Mouse (Mus musculus) NIH3T3 (cell line): ENCODE data around the gene Nek6.

Experiments used
- DNase-seq: peaks from one replicate; pipeline ENCODE4 v3.0.0-alpha.2; 2012; ENCODE audit warnings: low read depth

Gene Nek6

DNA sequence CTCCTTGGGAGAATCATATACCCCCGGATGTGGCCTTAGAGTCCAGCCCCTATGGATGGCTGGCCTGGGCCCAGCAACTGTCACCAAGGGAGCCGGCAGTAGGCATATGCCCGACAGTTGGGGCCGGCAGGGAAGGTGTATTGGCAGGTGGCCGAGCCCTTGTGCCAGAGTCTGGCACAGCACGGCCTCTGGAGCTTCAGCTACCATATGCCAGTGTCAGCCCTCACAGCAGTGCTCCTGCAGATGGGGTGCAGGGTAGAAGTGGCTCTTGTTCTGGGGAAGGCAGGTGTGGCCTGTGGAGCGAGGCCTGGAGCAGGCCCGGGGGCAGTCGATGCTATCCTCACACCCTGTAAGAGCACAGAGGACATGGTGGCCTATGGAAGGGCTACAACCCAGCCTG lies 28.2 kb downstream of the Nek6 start:
- no peak for DNase-seq

DNA sequence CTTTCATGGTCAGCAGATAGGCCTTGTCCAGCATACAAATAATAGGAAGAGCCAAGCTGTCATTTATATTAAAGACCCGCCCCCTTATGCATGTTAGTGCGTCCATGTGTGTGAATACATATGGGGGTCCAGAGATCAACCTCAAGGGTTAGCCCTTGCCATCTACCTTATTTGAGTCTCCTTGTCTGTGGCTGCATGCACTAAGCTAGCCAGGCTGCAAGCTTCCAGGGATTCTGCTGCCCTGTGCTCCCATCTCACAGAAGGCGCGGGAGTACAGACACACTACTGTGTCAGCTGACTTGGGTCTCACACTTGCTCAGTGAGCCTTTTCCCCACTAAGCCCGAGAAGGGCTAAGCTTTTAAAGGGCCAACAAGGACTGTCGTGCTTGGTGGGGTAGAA lies 29.2 kb downstream of the Nek6 start:
- no peak for DNase-seq

DNA sequence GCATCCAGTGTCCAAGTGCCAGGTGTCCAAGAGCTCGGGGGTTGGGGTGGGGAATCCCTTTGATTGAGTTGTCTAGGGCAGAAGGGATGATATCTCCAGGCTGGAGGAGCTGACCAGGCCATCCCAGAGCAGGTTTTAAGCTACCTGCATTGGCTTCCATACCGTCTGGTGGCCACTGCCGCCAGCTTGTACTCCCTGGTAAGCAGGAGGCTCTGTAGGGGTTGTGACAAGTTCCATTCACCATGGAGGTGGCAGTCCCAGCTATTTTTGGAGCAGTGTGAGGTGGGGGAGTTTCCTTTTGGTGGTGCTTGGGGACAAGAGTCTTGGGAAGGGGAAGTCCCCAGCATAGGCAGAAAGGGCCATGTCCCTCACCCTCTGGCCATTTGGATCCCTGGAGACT lies 29.7 kb downstream of the Nek6 start:
- DNase-seq: no peak

DNA sequence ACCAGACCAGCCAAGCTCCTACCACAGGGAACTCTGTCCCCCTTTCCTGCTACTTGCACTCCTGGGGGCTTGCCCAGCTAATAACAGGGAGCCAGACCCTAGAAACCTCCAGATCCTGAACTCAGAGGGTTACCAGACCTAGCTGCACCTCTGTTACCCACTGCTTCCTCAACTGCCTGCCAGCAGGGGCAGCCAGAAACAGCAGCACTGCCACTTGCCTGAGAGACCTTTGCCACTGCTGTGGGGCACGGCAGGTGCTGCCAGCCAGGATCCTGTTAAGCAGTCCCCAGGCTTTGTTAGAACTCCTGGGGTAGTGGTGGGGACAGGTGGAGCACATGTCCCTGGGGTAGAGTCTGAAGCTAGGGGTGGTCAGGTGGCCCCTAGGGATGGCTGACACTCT lies 30.1 kb downstream of the Nek6 start:
- DNase-seq: no peak

DNA sequence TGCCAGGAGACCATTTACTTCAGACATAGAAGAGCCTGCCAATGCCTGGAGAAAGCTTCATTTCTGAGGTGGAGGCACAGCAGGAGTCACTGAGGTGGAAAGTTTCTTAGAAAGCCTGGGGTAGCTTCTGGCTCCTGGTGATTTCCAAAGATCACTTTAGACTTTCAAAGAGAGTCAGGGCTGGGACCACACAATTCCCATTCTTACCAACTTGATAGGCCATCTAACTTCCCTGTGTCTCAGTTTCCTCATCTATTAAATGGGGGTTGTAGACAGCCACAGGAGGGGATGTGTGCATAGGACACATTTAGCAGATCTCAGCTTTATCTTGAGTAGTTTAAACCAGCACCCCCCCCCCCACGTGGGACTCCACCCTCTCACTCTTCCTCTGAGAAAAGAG lies 30.9 kb downstream of the Nek6 start:
- DNase-seq: no peak

DNA sequence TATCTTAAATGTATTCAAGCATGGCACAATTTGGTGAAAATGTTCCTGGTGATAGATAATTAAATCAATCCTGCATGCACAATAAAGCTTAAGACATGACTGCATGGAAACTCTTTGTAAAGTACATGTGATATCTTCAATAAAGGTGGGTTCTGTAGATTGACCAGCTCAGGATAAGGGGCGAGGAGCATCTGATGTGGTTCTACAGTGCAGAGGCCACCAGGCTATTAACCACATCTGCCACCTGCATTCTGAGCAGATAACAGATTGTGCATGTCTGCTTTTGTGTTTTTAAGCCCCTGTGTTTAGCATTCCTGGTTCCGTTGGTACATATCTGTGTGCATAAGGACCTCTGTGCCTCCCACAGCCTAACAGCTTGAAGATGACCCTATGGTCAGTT lies 31.7 kb downstream of the Nek6 start:
- no peak for DNase-seq

DNA sequence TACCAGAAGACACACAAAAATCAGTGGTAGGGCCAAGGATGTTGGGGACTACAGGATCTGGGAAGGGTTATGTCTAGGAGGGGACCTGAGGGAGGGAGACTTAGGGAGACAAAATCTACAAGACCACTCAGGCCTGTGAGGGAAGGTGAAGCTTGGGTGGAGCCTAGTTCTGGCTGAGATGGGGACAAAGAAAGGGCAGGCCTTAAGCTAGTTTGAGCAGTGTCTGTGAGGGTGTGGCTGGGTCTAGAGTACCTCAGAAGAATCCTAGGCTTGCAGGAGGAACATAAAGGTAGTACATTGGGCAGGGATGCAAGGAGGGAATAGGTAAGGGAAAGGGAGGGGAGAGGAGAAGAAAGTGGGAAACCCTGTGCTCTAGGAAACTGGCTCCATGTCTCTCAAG lies 32.9 kb downstream of the Nek6 start:
- no peak for DNase-seq

DNA sequence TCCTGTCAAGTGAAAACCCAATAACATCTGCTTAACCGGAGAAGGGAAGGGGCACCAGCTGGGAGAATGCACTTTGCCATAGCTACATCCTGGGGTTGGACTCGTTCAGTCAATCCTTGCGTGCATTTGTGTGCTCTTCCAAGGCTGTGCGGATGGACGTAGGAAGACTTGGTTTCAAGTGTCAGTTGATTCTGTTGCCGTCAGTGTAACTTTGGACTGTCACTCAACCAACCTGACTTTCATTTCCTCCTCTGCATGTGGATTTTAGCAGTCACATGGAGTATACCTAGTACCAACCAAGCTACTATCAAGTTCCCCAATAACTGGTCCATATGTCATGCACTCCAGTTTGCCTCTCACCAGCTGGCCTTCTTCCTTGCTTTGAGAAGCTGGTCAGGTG lies 33.5 kb downstream of the Nek6 start:
- no peak for DNase-seq

DNA sequence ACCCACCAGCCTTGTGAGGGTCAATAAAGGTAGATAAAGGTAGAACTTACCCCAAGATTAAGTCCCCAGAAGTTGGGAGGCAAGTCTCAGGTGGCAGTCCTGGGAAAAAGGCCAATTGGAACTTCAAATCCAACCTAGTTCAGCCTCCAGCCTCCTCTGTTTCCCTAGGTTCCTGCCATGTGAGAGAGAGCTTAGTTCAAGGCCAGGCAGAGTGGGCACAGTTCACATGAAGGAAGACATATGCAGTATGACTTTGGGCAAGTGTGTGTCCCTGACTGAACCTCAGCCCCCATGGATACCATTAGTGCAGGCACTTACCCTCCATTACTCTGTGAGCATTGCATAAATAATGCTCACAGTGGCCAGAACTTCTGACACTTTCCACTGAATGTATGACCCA lies 34.3 kb downstream of the Nek6 start:
- DNase-seq: no peak

DNA sequence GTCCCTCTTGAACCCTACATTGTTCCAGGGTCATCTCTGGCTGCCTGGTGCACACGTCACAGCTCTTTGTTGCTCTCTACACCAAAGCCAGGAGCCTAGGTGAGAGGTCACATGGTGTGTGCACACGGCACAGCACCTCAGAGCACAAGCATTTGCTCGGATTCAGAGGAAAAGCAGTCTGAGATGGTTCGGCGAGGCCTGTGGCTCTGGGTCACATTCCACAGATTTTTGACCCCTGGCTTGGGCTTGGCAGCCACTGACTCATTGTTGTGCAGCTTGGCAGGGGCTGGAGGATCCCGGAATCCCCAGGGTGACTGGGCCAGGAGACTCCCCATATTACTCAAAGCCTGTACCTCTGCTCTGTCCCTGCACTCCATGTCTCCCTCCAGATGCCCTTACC lies 34.8 kb downstream of the Nek6 start:
- peak; percentile 92 for DNase-seq

DNA sequence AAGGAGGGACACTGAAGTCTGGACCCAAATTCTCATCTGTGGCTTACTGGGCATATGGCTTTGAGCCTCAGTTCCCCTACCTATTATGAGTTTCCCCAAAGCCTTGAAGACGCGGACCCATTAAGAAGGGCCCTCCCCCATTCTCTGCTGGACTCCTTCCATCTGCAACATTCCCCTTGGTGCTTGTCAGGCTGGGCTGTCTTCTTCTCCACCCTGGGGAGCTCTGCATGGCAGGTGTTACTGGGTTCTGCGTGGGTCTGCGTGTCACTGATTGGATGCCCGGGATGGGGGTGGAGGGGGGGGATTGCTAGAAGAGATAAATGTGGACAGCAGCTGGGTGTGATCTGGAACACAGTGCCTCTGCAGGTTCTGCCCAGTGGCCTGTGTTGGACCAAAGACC lies 35.3 kb downstream of the Nek6 start:
- DNase-seq: peak; percentile 74

DNA sequence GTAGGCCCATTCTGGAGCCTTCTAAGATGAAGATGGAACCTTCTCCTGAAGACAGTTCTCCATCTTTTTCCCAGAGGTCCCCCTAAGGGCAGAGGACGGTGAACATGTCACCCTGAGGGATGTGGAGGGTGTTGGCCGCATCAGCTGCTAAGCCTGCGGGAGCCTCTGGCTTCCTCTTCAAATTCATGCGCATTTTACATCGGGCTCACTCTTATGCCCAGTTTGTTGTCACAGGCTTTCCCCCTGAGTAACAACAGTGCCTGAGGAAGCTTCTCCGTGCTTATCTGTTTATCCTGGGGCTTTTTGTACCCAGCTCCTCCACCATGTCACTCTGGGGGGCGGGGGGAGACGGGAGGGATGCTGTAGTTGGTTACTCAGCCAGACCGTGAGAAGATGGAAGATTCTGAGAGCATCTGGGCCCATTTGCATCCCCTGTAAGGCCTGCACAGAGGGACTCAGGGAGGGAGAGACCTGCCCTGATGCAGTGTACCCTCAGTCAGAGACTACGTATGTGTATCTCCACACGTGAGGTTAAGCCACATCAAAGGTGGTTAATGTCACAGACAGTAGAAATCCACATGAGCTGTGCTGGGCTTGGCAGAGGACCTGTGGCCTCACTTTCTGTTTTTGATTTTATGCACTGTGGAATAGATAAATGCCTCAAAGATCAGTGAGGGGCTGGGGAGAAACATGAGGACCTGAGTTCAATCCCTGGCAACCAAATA lies 36.5 kb downstream of the Nek6 start:
- DNase-seq: no peak

DNA sequence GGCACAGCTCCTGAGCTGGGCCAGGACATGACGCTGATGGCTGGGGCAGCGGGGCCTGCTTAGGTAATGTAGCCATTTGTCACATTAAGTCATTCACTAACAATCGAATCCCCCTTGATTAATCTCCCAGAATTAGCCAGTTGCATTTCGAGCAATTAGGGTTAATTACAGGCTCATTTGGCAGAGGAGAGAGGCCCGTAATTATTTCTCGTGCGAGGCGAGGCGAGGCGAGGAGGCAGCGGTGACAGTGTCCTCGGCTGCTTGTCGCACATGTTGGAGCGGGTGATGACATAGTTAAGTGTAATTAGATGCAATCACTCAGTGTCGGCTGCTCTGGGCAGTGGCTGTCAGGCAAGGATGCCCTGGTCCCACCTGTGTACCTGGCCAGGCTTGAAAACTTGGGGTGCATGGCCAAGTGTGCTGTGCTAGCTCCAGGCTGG lies 40.6 kb downstream of the Nek6 start:
- no peak for DNase-seq

DNA sequence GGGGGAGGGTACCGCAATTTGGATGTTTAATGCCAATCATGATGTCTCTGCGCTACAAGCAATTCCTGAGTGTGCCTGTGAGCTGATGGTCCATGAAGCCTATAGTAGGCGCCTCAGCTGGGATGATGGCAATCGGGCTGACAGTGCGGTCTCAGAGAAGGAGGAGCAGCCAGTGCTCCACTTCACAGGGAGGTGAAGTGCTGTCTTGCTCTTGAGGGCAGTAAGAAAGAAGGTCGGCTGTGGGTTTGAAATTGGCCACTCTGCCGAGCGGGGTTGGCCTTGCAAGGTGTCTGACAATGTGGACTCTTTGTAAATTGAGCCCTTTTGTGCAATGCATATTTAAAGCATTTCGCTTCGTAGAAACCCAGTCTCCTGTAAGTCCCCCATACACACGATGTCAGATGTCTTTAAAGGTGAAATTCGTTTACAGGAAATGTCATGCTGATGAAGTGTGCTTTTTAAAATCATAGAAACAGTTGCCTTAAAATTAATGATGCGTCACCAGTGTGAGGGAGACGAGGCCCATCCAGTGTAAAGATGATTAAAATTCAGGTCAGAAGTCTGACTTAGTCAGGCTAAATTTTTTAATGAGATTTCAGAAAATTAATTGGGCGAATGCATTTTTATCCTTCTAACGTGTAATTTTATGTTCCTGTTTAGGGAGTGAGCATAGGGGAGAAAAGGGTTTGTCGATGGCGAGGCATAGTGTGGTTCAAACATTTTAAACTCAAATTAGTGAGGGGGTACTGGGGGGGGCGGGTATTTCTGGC lies 43.0 kb downstream of the Nek6 start:
- DNase-seq: no peak

DNA sequence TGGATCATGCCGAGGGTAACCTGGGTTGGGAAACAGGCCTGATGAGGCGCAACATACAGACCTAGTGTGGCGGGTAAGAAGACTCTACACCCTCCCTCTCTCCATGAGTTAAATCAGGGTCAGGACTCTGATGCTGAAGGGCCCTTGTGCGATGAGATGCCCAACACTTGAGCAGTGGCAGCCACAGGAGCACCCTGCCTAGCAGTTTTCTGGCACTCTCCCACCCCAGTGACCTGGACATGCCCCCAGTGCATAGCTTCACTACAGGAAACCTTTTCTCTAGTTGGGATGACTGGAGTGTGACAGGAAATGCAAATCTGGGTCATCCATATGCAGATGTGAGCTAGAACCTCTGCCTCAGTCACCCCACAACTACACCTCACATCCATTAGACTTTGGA lies 44.2 kb downstream of the Nek6 start:
- DNase-seq: no peak

DNA sequence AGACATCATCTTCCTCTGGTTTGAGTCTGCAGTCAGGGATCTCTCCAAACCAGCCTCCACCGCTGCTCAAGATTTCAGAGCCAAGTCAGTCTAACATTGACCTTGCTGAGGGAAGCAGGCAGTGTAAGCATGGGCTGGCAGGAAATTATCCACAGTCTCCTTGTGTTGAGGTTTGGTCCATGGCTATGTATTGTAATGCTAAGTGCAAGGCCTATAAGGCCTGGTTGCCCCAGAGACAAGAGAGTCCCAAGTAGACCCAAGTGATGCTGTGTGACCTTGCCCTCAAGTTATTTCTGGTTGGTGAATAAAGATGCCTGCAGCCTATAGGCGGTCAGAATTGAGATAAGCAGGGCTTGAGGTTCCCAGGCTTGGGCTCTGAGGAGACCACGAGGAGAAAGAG lies 45.3 kb downstream of the Nek6 start:
- DNase-seq: no peak

DNA sequence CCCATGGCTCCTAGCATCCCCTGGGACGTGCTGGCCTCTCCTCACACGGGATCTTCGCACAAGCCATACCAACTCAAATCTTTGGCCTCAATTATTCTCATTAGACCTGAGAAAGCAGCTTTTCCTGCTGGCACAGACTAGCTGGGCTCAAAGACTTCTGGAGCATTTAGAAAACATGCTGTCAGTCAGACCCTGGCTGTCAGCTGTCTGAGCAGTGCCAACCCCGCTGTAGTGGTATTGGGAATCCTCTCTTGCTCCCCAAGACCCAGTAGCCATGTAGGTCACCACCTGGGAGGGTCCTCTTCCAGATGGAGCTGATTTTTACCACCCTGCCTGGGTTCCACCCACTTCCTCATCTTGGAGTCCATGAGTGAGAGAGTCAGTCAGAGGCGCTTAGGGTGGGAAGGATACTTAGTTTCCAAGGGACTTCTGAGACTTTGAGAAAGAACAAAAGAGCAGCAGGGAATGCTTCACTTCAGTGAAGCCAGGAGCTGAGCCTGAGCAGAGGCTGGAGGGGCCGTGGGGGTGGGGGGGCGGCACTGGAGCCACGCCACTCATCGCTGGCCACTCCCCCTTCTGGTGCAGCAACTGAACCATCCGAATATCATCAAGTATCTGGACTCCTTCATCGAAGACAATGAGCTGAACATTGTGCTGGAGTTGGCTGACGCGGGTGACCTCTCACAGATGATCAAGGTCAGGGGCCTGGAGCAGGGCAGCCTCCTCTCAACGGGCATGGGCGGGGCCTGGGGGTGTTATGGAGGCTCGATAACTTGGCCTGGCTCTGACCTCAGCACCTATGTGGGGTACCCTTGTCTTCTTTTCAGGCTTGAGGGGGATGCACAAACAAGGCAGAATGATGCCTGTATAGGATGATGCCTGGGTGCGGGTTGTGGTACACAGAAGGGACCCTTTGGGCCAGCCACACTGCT lies 49.1 kb downstream of the Nek6 start:
- no peak for DNase-seq

DNA sequence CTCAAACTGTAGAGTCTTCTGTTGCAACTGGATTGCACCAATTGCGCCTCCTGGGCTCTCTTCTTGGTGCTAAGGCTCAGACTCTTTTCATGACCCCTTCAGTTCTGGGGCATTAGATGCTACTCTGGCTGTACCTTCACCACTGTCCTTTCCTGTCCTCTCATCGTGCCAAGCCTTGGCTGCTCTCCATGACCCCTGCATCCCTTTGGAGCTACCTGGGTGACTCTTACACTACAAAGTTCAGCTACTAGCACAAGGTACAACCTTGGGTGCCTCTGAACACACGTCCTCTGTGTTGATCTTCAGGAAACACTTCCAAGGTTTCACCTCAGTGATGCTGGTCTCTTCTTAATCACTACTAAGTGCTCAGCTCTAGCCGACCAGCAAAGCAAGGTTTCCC lies 51.2 kb downstream of the Nek6 start:
- no peak for DNase-seq

DNA sequence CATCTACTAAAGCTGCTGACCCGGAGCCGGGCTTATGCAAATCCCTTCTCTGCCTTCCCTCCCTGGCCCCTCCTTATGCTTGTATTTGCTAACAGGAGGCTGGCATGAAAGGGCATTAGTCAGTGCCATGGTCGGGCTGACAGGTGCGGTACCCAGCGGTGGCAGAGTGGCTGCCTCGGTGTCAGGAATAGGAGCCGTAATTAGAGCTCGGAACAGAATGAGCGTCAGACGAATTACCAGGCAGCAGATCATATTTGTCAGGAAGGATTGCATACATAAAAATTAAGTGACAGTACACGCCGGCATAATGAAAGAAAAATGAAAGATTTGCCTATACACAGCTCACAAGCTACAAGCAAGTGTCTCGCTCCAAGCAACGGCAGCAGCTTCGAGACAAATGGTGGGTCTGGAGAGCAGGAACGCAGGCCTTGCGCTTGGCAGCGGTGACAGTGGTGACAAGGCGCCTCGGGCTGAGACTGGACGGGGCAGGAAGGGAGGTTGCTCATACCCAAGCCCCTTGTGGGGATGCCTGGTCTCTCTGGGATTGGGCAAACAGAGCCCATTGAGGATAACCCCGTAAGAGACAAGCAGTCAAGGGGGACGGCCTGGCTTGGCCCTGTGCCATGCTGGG lies 60.6 kb downstream of the Nek6 start:
- DNase-seq: no peak

DNA sequence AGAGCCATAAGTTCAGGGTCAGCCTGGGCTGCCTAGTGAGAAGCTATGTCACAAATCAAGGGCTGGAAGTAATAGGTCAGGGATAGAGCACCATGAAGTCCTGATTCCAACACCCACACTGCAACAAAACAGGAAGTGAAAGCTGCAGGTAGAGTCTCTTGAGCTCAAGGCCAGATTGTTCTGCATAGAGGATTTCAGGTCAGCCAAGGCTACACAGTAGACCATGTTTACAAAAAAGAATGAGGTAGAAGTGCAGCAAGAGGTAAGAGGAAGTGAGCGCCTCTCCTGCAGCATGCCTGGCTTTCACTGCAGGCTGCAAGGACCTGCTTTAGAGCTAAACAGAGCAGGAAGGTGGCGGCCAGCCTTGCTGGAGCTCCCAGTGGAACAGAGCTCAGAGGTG lies 63.3 kb downstream of the Nek6 start:
- DNase-seq: no peak

DNA sequence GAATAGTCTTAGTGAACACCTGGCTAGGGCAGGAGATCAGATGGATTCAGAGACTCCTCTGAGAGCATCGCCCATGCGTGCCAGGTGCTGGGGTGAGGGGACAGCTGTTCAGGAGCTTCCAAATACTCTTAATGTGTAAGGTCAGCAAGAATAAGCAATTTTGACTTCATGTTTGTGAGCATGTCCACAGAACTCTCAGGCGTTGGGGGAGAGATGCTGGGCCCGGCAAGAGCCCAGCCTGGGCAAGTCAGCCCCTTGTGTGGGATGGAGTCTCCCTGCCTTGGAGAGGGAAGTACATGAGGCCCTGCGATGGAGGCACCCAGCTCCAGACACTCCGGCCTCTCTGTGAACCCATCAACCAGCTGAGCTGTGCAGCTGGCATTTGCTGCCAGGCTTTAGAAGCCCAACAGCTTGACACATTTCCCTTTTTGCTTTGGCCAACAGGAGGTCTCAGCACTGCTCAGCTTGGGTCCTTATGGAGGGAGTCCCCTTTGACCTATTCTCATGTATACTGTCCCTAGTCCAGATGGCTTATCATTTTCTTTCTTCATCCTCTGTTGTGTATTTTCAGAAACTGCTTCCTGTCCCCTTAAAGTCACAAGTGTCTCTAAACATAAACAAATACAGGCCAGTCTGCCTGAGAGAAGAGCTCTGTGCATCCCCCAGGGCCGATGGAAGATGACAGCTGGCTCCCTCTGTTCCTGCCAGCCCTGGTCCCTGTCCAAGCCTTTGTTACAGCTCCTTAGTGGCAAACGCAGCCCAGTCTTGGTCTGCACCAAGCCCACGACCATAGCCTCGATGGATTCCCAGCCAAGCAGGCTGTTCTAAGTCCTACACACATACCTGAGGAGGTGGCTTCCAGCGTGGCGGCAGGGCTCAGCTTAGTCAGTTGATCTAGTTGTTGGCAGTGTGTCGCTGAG lies 67.4 kb downstream of the Nek6 start:
- DNase-seq: no peak
